Mouse (Mus musculus) midbrain, postnatal 0 days (tissue): ENCODE measurements at regions not wholly inside any gene's neighbourhood (a gene's known extent, or its start where the extent isn't known, plus 50 kb on each side); places are given as distances from the start of the nearest gene placed in this dataset.

ENCODE experiments used
- ATAC-seq: fragments of 200-750 bp; cut with Nextera tagmentation; 2 replicates; pipeline ENCODE4 v1.8.0; 2017; ENCODE audit warnings: moderate number of reproducible peaks, mild to moderate bottlenecking, moderate TSS enrichment, moderate library complexity; ENCODE audit not compliant: low FRiP score
- DNase-seq: peaks from one replicate; pipeline ENCODE4 v3.0.0-alpha.2; 2015; ENCODE audit warnings: low spot score
- H3K27ac ChIP-seq: fragments of 300-500 bp; sonication (generic); 2 replicates; pipeline ENCODE4 v1.5.1; 2014; ENCODE audit warnings: low read depth, mild to moderate bottlenecking, low read length, mixed read lengths
- H3K27me3 ChIP-seq: fragments of 300-500 bp; sonication (generic); 2 replicates; pipeline ENCODE4 v1.6.1; 2014; ENCODE audit warnings: low read length, control low read depth, mixed read lengths; ENCODE audit not compliant: insufficient read depth
- H3K36me3 ChIP-seq: fragments of 300-500 bp; sonication (generic); 2 replicates; pipeline ENCODE4 v1.6.1; 2014; ENCODE audit warnings: low read length, control low read depth, mixed read lengths; ENCODE audit not compliant: insufficient read depth
- H3K4me1 ChIP-seq: fragments of 300-500 bp; sonication (generic); 2 replicates; pipeline ENCODE4 v1.6.1; 2014; ENCODE audit warnings: mild to moderate bottlenecking, control low read depth, antibody characterized with exemption, low read length, mixed read lengths; ENCODE audit not compliant: insufficient read depth
- H3K4me2 ChIP-seq: fragments of 300-500 bp; sonication (generic); 2 replicates; pipeline ENCODE4 v1.6.1; 2014; ENCODE audit warnings: low read depth, mild to moderate bottlenecking, low read length, mixed read lengths; ENCODE audit not compliant: poor library complexity, severe bottlenecking
- H3K4me3 ChIP-seq: fragments of 300-500 bp; sonication (generic); 2 replicates; pipeline ENCODE4 v1.5.1; 2014; ENCODE audit warnings: low read depth, mild to moderate bottlenecking, low read length, moderate library complexity
- H3K9ac ChIP-seq: fragments of 300-500 bp; sonication (generic); replicated peaks from 2 replicates; pipeline ENCODE4 v1.6.1; 2014; ENCODE audit warnings: mild to moderate bottlenecking, low read length, moderate library complexity, mixed read lengths; ENCODE audit not compliant: poor library complexity, severe bottlenecking
- H3K9me3 ChIP-seq: fragments of 300-500 bp; sonication (generic); 2 replicates; pipeline ENCODE4 v1.6.1; 2016; ENCODE audit warnings: low read length, control low read depth
- CTCF ChIP-seq: IDR thresholded peaks from 2 replicates; pipeline ENCODE4 v1.5.1; 2016; ENCODE audit warnings: antibody characterized with exemption, mild to moderate bottlenecking
- WGBS: fragments of 180-500 bp; shearing (Covaris S2); extraction: QIAGEN DNeasy Blood & Tissue Kit; methylation state at CpG from one replicate; pipeline ENCODE4 v1.1.7; 2014; 5-methylcytosine and 5-hydroxymethylcytosine counted together

DNA sequence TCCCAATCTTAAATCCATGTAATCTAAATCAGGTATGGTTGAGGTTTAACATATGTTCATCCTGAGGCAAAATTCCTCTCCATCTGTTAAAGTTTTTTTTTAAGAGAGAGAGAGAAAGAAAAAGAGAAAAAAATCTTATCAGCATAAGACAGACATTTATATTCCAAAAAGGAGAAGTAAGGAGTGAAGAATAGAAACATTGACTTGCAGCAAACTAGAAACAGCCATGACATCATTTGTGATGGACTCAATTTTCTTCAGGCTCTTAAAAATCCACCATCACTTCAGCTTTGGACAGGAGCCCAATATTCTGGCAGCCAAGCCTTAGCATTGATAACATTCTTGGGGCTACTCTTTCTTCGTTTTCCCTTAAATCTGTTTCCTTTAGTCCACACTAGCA lies 238.3 kb upstream of the Fam174a start:
- no peak for ATAC-seq
- DNase-seq: no peak
- Histone ChIP-seq H3K9ac (no peak overlapping the region), H3K4me2 (no peak overlapping the region), H3K36me3 (no peaks in the 10 kb centered on the region), H3K9me3 (no peaks in the 10 kb centered on the region), H3K4me1 (no peaks in the 10 kb centered on the region), H3K27me3 (no peaks in the 10 kb centered on the region), H3K4me3 (no peak overlapping the region), H3K27ac (no peak overlapping the region)
- WGBS: 63% methylated on average over 1 of the region's 1 CpGs
- no peak for TF ChIP-seq CTCF

DNA sequence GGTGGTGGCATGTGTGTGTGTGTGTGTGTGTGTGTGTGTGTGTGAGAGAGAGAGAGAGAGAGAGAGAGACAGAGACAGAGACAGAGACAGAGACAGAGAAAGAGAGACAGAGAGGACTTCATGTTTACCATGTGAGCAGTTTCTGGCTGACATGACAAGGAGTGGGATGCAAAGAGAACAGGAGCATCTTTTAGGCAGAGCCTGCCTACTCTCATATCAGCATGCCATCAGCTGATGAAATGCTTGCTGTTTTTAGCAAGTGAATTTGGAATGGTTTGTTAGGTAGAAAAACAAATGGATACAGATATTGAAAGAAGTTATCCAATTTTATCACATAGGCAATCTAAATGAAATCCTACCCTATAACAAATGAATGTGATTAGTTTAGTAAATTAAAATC lies 203.5 kb upstream of the Fam174a start:
- Histone ChIP-seq H3K27me3 (no peaks in the 10 kb centered on the region), H3K4me2 (no peak overlapping the region), H3K27ac (no peak overlapping the region), H3K9me3 (no peaks in the 10 kb centered on the region), H3K4me3 (no peak overlapping the region), H3K9ac (no peak overlapping the region), H3K36me3 (no peaks in the 10 kb centered on the region), H3K4me1 (no peaks in the 10 kb centered on the region)
- TF ChIP-seq CTCF: no peak
- no peak for ATAC-seq
- DNase-seq: no peak

DNA sequence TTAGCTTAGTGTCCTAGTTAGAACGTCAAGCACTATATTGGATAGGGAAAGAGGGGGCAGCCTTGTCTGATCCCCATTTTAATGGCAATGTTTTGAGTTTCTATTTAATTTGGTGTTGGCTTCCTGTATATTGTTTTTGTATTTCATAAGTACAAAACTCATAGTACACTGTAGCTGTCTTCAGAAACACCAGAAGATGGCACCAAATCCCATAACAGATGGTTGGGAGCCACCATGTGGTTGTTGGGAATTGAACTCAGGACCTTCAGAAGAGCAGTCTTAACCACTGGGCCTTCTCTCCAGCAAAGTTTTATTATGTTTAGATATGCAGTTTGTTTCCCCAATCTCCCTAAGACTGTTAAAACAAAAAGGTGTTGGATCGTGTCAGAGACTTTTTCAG lies 199.9 kb upstream of the Fam174a start:
- no peaks in the 10 kb centered on the region for H3K4me1 ChIP-seq
- no peak for TF ChIP-seq CTCF
- no peaks in the 10 kb centered on the region for H3K27me3 ChIP-seq
- DNase-seq (no peak), ATAC-seq (no peak)
- H3K4me3 ChIP-seq: no peak overlapping the region
- H3K36me3 ChIP-seq: no peaks in the 10 kb centered on the region
- no peak overlapping the region for H3K4me2 ChIP-seq
- H3K9me3 ChIP-seq: no peaks in the 10 kb centered on the region
- no peak overlapping the region for H3K9ac ChIP-seq
- 94% methylated on average over 2 of the region's 2 CpGs for WGBS
- H3K27ac ChIP-seq: no peak overlapping the region

DNA sequence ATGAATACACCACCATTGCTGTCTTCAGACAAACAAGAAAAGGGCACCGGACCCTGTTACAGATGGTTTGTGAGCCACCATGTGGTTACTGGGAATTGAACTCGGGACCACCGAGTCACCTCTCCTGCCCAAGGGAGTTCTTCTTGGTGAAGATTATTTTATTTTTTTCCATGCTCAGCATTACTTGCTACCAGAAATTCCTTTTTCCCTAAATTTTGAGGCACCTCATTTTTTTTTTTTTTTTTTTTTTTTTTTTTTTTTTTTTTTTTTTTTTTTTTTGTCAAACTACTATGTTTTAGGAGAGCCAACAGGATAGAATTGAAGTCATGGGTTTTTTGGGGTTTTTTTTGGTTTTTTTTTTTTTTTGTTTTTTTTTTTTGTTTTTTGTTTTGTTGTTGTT lies 165.9 kb upstream of the Fam174a start:
- no peaks in the 10 kb centered on the region for H3K4me1 ChIP-seq
- no peak overlapping the region for H3K4me3 ChIP-seq
- H3K36me3 ChIP-seq: no peaks in the 10 kb centered on the region
- ATAC-seq: no peak
- H3K27ac ChIP-seq: no peak overlapping the region
- H3K27me3 ChIP-seq: no peaks in the 10 kb centered on the region
- TF ChIP-seq CTCF: no peak
- H3K4me2 ChIP-seq: no peak overlapping the region
- WGBS: 99% methylated on average over 3 of the region's 3 CpGs
- 0 out of 2 replicates have a peak, but pooled peaks cover 3% of the 10 kb centered on the region for H3K9me3 ChIP-seq
- DNase-seq: no peak
- no peak overlapping the region for H3K9ac ChIP-seq

DNA sequence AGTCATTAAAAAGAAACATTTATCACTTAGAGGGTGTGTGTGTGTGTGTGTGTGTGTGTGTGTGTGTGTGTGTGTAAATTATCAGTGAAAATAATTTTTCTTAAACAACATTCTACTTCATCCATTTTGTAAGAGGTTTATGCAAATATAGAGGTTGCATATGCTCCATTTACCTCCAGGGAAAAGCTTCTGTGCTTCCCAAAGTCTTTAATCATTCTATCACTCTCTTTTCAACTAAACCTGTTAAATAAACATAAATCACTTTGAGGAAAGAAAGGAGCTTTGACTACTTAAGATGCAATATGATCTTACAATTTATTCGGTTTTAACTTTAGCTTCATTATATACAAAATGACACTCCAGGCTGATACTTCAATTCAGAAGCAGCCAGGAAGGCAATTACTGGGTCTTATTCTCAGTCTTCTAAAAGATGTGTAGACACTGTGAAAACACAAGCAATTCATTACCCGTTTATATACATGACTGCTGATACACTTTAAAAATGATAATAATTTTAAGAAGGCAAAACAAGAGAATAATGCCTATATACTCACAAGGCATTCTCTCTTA lies 139.3 kb upstream of the Fam174a start:
- WGBS: 43% methylated on average over 2 of the region's 2 CpGs
- Histone ChIP-seq H3K9ac (no peak overlapping the region), H3K27me3 (no peaks in the 10 kb centered on the region), H3K36me3 (no peaks in the 10 kb centered on the region), H3K4me1 (no peaks in the 10 kb centered on the region), H3K4me3 (no peak overlapping the region), H3K9me3 (no peaks in the 10 kb centered on the region), H3K4me2 (no peak overlapping the region), H3K27ac (no peak overlapping the region)
- no peak for ATAC-seq
- no peak for TF ChIP-seq CTCF
- DNase-seq: no peak

DNA sequence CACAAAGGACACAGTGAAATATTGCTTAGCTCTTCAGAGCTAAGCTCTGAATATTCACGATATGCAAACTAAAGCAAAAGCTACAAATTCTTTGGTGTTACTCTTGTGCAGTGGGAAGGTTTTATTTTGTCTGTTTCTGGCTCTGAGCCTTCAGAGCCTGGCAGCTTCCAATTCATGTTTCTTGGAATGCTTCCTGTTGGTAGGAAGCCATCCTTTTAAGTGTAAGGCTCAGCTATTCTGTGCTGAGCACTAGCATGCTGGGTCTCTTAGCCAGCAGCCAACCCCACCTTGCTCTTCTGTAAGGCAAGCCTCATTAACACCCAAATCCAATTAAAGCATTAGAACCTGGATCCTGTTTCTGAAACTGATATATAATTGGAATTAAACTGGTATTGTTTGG lies 94.5 kb upstream of the Fam174a start:
- no peak overlapping the region for H3K4me3 ChIP-seq
- DNase-seq: peak; percentile 68
- WGBS: 69% methylated on average over 1 of the region's 1 CpGs
- TF ChIP-seq CTCF: no peak
- no peaks in the 10 kb centered on the region for H3K4me1 ChIP-seq
- H3K27me3 ChIP-seq: no peaks in the 10 kb centered on the region
- H3K9ac ChIP-seq: no peak overlapping the region
- ATAC-seq: no peak
- no peaks in the 10 kb centered on the region for H3K9me3 ChIP-seq
- H3K36me3 ChIP-seq: no peaks in the 10 kb centered on the region
- no peak overlapping the region for H3K4me2 ChIP-seq
- no peak overlapping the region for H3K27ac ChIP-seq
